Mouse (Mus musculus) embryonic facial prominence, embryonic 15.5 days (tissue): ENCODE measurements around the gene Trpm8. TPM values are rescaled to one million over a fixed set of nuclear protein-coding genes. Genes with fewer than 3 reads are reported as not detected.

Source experiments
- ATAC-seq: fragments of 200-750 bp; cut with Nextera tagmentation; 2 replicates; pipeline ENCODE4 v1.8.0; 2017; ENCODE audit warnings: low read depth, moderate TSS enrichment; ENCODE audit not compliant: insufficient number of reproducible peaks, low FRiP score, low TSS enrichment
- H3K27ac ChIP-seq: fragments of 300-500 bp; sonication (generic); replicated peaks from 2 replicates; pipeline ENCODE4 v1.5.1; 2015; ENCODE audit warnings: mild to moderate bottlenecking, inconsistent platforms
- H3K27me3 ChIP-seq: fragments of 300-500 bp; sonication (generic); 2 replicates; pipeline ENCODE4 v1.6.1; 2015; ENCODE audit warnings: inconsistent platforms
- H3K36me3 ChIP-seq: fragments of 300-500 bp; sonication (generic); 2 replicates; pipeline ENCODE4 v1.6.1; 2015; ENCODE audit warnings: mild to moderate bottlenecking, inconsistent platforms
- H3K4me1 ChIP-seq: fragments of 300-500 bp; sonication (generic); 2 replicates; pipeline ENCODE4 v1.6.1; 2015; ENCODE audit warnings: inconsistent platforms
- H3K4me2 ChIP-seq: fragments of 300-500 bp; sonication (generic); replicated peaks from 2 replicates; pipeline ENCODE4 v1.6.1; 2015; ENCODE audit warnings: mild to moderate bottlenecking, inconsistent platforms
- H3K4me3 ChIP-seq: fragments of 300-500 bp; sonication (generic); replicated peaks from 2 replicates; pipeline ENCODE4 v1.5.1; 2015; ENCODE audit warnings: mild to moderate bottlenecking, inconsistent platforms
- H3K9ac ChIP-seq: fragments of 300-500 bp; sonication (generic); 2 replicates; pipeline ENCODE4 v1.6.1; 2015; ENCODE audit warnings: inconsistent platforms
- H3K9me3 ChIP-seq: fragments of 300-500 bp; sonication (generic); replicated peaks from 2 replicates; pipeline ENCODE4 v1.6.1; 2016; ENCODE audit warnings: inconsistent platforms
- WGBS: fragments of 180-500 bp; shearing (Covaris S2); methylation state at CpG from one replicate; pipeline ENCODE4 v1.1.7; 2015; 5-methylcytosine and 5-hydroxymethylcytosine counted together
- polyA plus RNA-seq: library from polyadenylated mRNA; unstranded; fragments of >200 nt; fragmentation: Nextera tagmentation; extraction: Ambion mirVana; gene quantifications from 2 replicates; pipeline ENCODE4 v1.2.1, GENCODE M21; 2015

Trpm8 gene
- polyA plus RNA-seq, 1 experiment from 2014 or later: 0.05 TPM

DNA sequence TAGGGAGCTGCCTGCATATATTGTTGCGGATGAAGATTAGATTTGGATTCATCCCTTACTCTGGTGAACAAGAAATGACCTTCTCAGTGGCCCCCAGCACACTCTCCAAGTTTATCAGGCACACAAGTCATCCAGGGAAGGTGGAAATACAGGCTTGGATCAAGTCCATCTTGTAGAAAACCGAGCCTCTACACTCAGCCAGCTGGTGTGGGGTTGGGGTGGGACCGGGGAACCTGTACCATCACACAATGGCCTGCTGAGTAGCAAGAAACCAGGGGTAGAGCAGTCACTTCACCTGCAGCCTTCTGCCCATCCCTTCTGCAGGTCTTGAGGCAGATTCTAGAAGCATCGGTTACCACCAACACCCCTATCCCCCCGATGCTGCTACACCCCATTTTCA lies 42.8 kb upstream of the Trpm8 start:
- Histone ChIP-seq H3K4me3 (no peak overlapping the region), H3K27me3 (no peaks in the 10 kb centered on the region), H3K27ac (no peak overlapping the region), H3K4me1 (no peaks in the 10 kb centered on the region), H3K9ac (no peak overlapping the region), H3K4me2 (no peak overlapping the region), H3K36me3 (no peaks in the 10 kb centered on the region), H3K9me3 (peaks cover 80% of the 10 kb centered on the region)
- no peak for ATAC-seq
- WGBS: 44% methylated on average over 5 of the region's 5 CpGs

DNA sequence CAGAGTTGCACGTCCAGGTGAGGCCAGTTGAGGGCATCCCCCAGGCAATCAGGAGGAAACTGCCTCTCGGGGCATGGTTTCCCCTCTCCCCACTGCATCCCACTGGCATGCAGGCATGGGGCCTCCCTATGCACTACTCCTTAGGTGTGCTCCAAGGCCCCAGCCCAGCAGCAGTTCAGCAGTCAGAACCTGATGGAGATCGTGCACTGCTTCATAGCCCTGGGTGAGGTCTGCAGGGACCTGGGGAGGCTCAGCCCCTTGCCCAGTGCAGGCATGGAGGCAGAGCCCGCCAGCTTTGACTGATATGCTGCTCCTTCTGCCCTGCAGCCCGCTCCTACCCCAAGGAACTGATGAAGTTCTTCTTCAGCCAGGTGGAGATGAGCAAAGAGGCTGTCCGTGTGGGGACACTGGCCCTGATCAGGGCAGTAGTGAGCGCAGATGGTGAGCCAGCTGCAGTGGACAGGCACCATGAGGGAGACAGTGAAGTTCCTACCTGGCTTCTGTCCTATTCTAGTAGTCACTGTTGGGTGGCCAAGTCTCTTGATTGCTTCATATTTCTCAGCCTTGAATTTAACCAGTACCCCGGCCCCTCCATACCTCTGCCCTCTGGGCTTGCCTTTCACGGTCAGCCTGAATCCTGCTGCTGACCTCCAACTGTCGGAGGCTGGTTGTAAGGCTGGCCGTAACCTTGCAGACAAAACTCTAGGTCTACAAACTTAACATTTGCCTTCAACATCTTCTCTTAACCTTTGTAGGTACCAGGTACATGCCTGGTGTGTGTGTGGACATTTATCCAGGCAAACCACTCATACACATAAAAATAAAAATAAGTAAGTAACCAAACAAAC lies 42.2 kb upstream of the Trpm8 start:
- ATAC-seq: peak; percentile 1; the same call in 1 of the 2 replicates
- H3K4me3 ChIP-seq: no peak overlapping the region
- H3K27ac ChIP-seq: no peak overlapping the region
- no peak overlapping the region for H3K9ac ChIP-seq
- 59% methylated on average over 11 of the region's 11 CpGs for WGBS
- H3K4me1 ChIP-seq: no peaks in the 10 kb centered on the region
- no peak overlapping the region for H3K4me2 ChIP-seq
- H3K27me3 ChIP-seq: no peaks in the 10 kb centered on the region
- no peaks in the 10 kb centered on the region for H3K36me3 ChIP-seq
- H3K9me3 ChIP-seq: peaks cover 80% of the 10 kb centered on the region

DNA sequence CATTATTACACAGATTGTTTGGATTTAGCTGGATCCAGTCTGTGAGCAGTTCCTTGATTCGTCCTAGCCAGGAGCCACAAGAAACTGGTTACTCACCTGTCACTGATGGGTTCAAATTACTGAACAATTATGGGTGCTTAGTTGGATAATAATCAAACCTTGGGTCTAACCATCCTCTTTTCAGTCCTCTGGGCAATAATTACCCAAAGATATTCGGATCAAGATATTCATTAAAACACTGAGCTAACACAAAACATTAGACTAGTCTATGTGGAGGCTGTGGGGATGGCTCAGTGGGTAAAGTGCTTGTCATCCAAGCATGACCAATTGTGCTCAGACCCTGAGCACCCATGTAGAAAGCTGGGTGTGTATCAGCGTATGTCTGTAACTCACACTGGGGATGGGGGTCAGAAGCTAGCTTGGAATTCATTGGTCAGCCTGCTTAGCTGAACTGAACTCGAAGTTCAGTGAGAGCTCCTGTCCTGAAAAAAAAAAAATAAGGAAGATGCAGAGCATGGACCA lies 41.5 kb upstream of the Trpm8 start:
- Histone ChIP-seq H3K9ac (no peak overlapping the region), H3K27me3 (no peaks in the 10 kb centered on the region), H3K4me1 (no peaks in the 10 kb centered on the region), H3K36me3 (no peaks in the 10 kb centered on the region), H3K4me2 (no peak overlapping the region), H3K27ac (no peak overlapping the region), H3K9me3 (peaks cover 81% of the 10 kb centered on the region), H3K4me3 (no peak overlapping the region)
- no peak for ATAC-seq
- 57% methylated on average over 4 of the region's 4 CpGs for WGBS

DNA sequence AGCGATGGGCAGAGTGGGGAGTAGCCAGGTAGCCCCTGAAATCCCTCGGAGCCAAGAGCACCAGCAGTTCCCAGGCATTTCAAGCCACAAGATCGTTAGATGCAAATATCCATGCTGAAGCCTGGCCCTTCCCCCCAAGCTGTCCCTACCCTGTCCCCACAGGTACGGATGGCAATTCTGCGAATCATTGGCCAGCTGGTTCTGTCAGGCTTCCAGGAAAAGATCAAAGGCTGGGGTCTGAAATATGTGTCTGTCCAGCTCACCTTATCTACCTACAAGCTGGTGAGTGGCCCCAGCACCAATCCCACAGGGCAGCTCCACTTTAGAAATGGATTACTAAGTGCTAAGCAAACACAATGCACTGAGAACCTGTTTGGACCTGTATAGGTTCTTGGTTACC lies 40.1 kb upstream of the Trpm8 start:
- WGBS: 72% methylated on average over 5 of the region's 5 CpGs

DNA sequence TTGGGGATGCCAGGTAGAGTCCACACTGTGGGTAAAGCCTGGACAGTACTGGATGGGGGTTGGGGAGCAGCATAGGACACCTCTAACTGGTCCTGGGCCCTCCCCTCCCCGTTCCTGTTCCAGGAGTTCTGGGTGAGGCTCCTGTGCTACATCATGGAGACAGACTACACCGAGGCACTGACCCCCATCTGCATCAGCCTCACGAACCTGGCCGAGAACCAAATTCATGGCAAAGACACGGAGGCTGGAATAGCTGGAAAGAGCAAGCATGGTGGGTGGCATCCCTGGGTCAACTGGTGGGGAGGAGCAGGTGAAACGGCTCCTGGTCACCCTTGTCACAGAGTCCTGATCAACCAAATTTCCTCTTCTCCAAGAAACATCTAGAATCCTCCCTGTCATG lies 38.7 kb upstream of the Trpm8 start:
- H3K4me3 ChIP-seq: no peak overlapping the region
- H3K4me1 ChIP-seq: no peaks in the 10 kb centered on the region
- H3K27me3 ChIP-seq: no peaks in the 10 kb centered on the region
- H3K9ac ChIP-seq: no peak overlapping the region
- WGBS: 78% methylated on average over 6 of the region's 6 CpGs
- ATAC-seq: no peak
- peaks cover 69% of the 10 kb centered on the region for H3K9me3 ChIP-seq
- H3K4me2 ChIP-seq: no peak overlapping the region
- no peaks in the 10 kb centered on the region for H3K36me3 ChIP-seq
- no peak overlapping the region for H3K27ac ChIP-seq

More for the DNA sequence above, 40.1 kb upstream of the Trpm8 start:
- Histone ChIP-seq H3K9me3 (peaks cover 74% of the 10 kb centered on the region), H3K4me1 (no peaks in the 10 kb centered on the region), H3K4me2 (no peak overlapping the region), H3K27ac (no peak overlapping the region), H3K9ac (no peak overlapping the region), H3K36me3 (no peaks in the 10 kb centered on the region), H3K4me3 (no peak overlapping the region), H3K27me3 (no peaks in the 10 kb centered on the region)
- no peak for ATAC-seq

DNA sequence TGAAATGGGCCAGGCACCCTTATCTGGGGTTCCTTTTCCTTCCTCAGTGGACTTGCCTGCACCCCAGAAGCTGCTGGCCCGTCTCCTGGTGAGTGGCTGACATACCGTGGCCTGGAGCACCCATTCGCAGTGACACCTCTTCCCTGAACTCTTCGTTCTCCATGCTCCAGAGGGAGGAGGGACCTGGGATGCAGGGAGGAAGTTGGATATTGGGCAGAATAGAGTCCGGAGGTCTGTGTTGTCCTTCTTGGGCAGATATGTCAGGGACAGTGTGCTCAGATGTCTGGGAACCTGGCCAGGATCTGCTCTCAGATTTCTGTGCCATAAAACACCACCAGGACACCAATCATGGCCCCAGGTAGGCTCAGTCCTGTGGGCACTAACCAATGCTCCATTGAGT lies 37.4 kb upstream of the Trpm8 start:
- ATAC-seq: no peak
- Histone ChIP-seq H3K4me3 (no peak overlapping the region), H3K4me2 (no peak overlapping the region), H3K4me1 (no peaks in the 10 kb centered on the region), H3K27me3 (no peaks in the 10 kb centered on the region), H3K27ac (no peak overlapping the region), H3K9ac (no peak overlapping the region), H3K9me3 (peaks cover 76% of the 10 kb centered on the region), H3K36me3 (no peaks in the 10 kb centered on the region)
- WGBS: 72% methylated on average over 5 of the region's 5 CpGs

DNA sequence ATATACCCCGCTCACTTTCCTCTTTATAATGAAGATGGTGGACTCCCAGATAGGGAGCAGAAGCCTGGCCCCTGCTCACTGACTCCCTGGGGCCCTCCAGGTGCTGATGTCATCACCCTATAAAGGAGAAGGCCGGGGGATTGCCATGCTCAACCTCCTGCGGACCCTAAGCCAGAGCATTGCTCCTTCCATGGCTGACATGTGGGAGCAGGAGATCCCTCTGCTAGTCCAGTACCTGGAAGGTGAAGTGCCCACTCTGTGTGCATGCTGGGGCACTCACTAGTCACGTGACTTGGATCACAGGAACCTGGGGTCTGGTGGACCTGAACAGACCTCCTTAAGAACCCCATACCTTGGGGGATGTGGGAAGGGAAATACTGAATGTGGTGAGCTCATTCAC lies 36.9 kb upstream of the Trpm8 start:
- Histone ChIP-seq H3K27me3 (no peaks in the 10 kb centered on the region), H3K4me2 (no peak overlapping the region), H3K9me3 (peaks cover 75% of the 10 kb centered on the region), H3K4me1 (no peaks in the 10 kb centered on the region), H3K9ac (no peak overlapping the region), H3K27ac (no peak overlapping the region), H3K4me3 (no peak overlapping the region), H3K36me3 (no peaks in the 10 kb centered on the region)
- no peak for ATAC-seq
- WGBS: 64% methylated on average over 4 of the region's 4 CpGs

DNA sequence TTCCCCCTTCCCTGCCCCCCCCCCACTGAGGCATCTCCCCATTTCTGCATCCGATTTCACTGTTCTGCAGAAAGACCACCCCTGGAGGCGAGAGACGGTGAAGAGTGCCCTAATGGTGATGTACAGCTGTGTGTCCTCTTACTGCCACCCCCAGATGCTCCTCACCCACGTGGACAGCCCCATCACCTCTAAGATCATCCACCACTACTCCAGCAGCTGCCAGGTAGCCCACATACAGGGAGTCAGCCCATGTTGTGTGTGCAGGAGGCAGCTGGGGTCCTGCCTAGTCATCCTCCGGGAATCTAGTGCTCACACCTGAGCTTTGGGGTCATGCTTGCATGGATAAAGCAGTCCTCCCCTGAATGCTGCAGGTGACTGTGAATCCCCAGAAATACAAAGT lies 33.6 kb upstream of the Trpm8 start:
- no peaks in the 10 kb centered on the region for H3K27me3 ChIP-seq
- H3K4me2 ChIP-seq: no peak overlapping the region
- H3K36me3 ChIP-seq: no peaks in the 10 kb centered on the region
- 64% methylated on average over 5 of the region's 5 CpGs for WGBS
- H3K4me3 ChIP-seq: no peak overlapping the region
- ATAC-seq: no peak
- H3K9ac ChIP-seq: no peak overlapping the region
- H3K27ac ChIP-seq: no peak overlapping the region
- no peaks in the 10 kb centered on the region for H3K4me1 ChIP-seq
- peaks cover 77% of the 10 kb centered on the region for H3K9me3 ChIP-seq

DNA sequence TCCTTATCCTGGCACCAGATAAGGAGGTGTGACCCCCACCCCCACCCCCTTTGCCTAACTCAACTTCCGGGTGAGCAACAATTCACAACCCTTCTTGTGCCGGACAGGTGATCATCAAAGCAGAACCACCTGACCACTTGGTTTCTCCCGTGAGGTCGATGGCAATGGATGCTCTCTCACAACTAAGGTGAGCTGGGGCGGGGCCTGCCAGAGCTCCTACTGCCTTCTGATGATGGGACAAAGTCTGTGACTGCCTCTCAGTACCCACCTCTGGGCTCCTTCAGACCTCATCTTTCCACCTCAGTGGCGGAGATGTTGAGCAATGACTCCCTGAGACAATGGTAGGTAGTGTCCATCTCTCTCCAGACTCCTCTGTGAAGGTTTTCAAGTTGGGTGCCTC lies 31.6 kb upstream of the Trpm8 start:
- no peak overlapping the region for H3K4me3 ChIP-seq
- peaks cover 77% of the 10 kb centered on the region for H3K9me3 ChIP-seq
- H3K27me3 ChIP-seq: no peaks in the 10 kb centered on the region

DNA sequence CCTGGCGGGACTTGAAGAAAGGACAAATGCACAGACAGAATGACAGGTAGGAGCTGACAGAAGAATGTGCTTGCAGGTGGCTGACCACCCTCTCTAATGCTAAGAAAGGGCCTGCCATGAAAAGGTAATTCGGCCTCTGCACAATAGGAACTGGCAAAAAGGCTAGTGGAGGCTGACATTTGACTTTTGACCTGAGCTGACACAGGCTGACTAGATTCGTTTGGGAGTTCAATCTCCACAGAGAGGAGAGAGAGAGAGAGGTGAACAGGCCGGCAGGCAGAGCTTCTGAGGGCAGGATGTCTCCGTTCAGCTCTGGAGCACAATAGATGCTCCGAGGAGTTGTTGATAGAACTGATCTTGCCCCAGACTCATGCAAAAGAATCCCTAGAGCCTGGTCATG lies 31.1 kb upstream of the Trpm8 start:
- no peak for ATAC-seq
- no peak overlapping the region for H3K4me2 ChIP-seq
- no peak overlapping the region for H3K4me3 ChIP-seq

More for the DNA sequence above, 31.6 kb upstream of the Trpm8 start:
- no peak overlapping the region for H3K4me2 ChIP-seq
- 79% methylated on average over 6 of the region's 6 CpGs for WGBS
- H3K27ac ChIP-seq: no peak overlapping the region
- no peak overlapping the region for H3K9ac ChIP-seq
- no peak for ATAC-seq
- H3K36me3 ChIP-seq: no peaks in the 10 kb centered on the region
- H3K4me1 ChIP-seq: no peaks in the 10 kb centered on the region

DNA sequence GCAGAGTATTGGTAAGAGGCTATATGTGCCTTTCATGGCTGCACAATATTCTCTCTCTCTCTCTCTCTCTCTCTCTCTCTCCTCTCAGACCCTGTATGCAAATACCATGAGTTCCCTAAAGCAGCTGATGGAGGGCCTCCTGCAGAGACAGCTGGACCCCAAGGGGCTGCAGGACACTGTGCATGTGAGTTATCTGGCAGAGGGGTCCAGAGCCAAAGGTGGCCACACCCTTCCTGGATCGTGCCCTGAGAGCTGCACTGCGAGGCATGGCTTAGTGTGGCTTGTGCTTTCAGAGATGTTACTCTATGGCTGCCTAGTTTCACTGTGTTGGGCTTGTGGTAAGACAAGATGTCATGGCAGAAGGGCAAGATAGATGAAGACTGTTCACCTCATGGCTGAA lies 29.8 kb upstream of the Trpm8 start:
- Histone ChIP-seq H3K9me3 (peaks cover 74% of the 10 kb centered on the region), H3K27ac (no peak overlapping the region), H3K4me1 (no peaks in the 10 kb centered on the region), H3K4me2 (no peak overlapping the region), H3K27me3 (no peaks in the 10 kb centered on the region), H3K36me3 (no peaks in the 10 kb centered on the region), H3K9ac (no peak overlapping the region), H3K4me3 (no peak overlapping the region)
- 46% methylated on average over 2 of the region's 2 CpGs for WGBS
- ATAC-seq: no peak

More for the DNA sequence above, 31.1 kb upstream of the Trpm8 start:
- Histone ChIP-seq H3K4me1 (no peaks in the 10 kb centered on the region), H3K9me3 (peaks cover 72% of the 10 kb centered on the region), H3K27ac (no peak overlapping the region), H3K9ac (no peak overlapping the region), H3K36me3 (no peaks in the 10 kb centered on the region), H3K27me3 (no peaks in the 10 kb centered on the region)
- WGBS: 41% methylated on average over 6 of the region's 6 CpGs

DNA sequence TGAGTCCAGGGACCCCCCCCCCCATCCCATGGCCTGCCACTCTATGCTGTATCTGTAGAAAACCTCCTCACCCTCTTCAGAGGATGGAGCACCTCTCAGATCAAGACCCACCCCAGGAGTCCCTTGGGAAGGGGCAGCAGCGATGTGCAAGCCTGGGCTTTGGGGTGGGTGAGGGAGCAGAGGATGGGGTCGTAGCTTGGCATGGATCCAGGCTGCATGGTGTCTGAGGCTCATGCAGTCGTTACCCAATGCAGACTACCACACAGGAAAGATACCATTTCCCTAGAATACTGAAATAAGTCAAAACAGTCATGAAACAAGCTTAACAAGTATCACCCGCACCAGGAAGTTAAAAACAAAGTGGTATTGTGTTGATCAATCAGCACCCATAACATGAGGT lies 28.8 kb upstream of the Trpm8 start:
- ATAC-seq: 0 out of 2 replicates have a peak, but pooled peaks have one; percentile 2
- H3K4me1 ChIP-seq: no peaks in the 10 kb centered on the region
- no peaks in the 10 kb centered on the region for H3K36me3 ChIP-seq
- peaks cover 73% of the 10 kb centered on the region for H3K9me3 ChIP-seq
- WGBS: 64% methylated on average over 4 of the region's 4 CpGs
- H3K9ac ChIP-seq: no peak overlapping the region
- no peak overlapping the region for H3K4me3 ChIP-seq
- H3K4me2 ChIP-seq: no peak overlapping the region
- no peak overlapping the region for H3K27ac ChIP-seq
- no peaks in the 10 kb centered on the region for H3K27me3 ChIP-seq
